Mouse (Mus musculus): ENCODE results near the gene Set.

The Set gene

DNA sequence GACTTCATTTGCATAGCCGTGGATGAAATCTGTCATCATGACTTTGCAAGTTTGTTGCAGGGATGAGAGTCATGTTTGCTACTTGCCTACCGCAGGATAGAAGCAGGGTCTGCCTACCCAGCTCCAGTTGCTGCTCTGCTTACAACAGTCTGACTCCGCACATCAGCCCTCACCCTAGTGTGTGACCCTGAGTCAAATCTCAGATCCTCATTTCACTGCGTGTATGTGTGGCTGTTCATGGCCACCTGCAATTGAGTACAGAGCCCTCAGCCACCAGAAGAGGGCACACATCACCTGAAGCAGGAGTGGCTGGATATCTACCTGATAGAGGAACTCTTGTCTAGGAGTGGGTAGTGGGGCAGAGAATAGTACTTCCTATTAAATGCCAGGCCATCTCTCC, 30.1 kb downstream of the Set start:
- in situ Hi-C loops (cut with MboI, MseI): no loop called here

DNA sequence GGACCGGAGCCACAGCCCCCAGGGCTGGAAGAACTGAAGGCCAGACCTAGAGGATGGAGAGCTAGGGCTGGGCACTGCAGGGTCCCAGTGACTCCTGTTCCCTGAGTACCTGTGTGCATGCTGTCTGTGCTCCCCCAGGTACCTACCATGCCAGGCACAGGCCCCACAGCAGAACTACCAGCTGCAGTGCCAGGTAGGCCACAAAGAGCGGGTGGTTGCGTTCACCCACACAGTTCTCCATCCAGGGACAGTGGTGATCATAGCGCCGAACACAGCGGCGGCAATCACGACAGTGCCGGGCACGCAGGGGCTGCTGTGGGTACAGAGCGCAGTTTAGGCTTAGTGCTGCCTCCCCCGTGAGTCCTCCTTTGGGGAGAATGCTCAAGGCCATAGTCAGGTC, 34.3 kb downstream of the Set start:
- in situ Hi-C loops (cut with MboI, MseI): no loop called here

DNA sequence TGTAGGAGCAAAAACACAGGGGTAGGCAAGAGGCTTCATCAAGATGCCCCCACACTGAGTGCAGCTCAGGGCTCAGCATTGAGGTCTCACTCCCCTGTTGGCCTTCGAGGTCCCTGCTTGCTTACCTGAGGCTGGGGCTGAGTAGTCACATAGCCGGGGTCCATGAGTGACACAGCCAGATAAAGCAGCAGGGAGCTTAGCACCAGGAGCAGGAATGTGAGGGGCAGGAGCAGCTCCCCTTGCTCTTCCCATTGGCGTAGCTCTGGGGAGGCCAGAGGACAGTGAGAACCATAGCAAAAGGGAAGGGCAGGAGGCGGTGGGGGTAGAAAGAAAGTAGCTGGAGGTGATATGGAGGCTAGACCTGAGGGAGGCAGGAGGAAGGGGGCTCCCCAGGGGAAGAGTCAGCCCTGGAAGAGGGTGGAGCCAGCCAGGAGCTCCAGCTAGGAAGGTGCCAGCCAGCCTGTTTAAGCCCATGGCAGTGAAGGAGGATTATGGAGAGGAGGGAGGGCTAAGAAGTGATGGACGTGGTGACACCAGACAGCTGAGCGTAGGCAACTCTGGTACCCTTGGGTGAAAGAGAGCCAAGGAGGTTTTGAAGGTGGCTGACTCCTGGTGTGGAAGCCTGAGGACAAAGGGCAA, 35.2 kb downstream of the Set start:
- in situ Hi-C loops (cut with MboI, MseI): no loop called here

DNA sequence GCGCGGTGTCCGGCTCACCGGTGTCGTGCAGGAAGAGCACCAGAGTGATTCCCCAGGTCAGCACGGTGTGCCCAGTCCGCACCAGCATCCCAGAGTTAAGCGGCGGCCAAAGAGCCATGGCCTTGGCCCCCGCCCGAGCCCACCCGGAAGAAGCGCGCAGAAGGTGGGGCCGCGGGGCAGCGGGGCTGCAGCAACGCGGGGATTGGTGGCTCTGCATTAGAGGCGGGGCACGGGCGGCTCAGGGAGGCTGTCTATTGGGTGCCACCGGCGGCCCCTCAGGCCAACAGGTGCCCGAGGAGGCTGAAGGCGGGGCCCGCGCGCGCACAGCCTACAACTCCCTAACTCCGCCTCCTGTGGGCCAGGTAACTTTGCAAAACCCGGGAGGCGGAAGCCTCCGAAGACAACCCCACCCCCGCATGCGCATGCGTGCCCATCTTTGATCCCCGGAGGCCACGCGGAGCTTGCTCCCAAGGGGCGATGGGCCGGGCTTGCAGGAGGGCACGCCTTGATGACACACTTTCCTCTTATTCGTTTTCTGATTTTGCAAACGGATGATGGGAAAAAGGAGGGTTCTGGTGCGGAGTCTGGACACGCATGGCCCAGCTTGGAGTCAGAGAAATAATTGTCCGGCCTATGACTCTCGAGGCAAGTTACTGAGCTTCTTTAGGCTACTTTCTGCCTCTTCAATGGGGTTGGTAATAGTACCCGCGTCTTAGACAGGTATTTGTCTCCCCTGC, 36.5 kb downstream of the Set start, which contains the start of gene Zdhhc12:
Gene Zdhhc12, minus strand, starts transcription at position 178 of the 737 bp plus-strand sequence.
- in situ Hi-C loops (cut with MboI, MseI): no loop called here

DNA sequence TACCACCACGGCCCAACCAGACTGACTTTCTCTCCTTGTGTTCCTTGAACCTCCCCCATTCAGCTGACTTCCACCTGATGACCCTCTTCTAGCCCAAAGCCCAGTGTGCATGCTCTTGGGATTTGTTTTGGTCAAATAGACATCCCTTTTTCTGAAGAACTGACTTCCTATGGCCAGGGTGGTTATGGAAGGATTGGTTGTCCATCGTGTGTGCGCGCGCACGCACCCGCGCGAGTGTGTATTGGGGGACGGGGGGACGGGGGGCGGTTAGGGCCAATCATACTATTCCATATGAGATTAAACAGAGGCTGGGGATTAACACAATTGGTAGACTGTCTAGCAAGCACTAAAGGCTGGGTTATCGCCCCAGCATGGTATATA, 37.0 kb downstream of the Set start:
- in situ Hi-C loops (cut with MboI, MseI): no loop called here

DNA sequence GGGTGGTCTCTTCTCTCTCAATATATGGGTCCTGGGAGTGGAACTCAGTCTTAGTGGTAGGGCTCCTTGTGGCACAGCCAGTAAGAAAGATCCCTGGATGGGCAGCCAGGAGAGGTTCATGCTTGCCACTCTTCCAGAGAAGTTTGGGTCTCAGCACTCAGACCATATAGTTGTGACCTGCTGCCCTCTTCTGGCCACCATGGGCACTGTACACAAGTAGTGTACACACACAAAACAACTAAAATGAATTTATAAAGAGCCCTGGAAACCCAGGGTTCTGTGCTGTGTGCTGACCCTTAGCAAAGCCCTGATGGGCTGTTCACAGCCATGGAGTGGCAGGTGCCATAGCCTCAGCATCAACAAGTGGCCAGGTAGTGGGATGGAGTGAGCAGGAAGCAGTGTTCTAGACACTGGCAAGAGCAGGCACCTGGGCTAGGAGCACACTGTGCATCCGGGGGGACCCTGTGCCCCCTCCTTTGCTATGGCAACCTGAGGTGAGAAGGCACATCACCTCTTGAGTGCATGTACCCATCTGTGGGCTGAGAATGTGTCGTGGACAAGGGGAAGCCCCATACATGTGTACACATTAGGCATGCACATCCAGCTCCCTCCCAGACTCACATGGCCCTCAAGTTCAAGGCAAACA, 38.8 kb downstream of the Set start:
- in situ Hi-C loops (cut with MboI, MseI): loop anchor here (5.0 kb wide), 1 partner anchor 49 kb away; the partner anchor contains the start of gene Wdr34

DNA sequence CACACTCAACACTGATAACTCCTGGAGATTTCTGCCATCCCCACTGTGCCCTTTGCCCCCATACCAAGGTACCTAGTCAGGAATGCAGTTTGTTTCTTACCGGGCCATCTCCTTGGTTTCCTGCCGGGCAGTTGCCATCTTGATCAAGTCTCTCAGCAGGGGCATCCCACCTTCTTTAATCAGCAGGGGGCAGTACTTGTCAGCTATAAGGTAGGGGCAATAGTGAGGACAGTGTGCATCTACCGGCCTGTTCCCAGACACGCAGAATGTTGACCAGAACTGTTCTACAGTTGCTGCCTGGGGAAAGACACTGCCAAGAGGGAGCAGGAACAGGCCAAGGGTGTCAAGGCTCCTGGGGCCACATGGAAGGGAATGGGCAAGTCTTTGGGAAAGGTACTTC, 43.0 kb downstream of the Set start:
- in situ Hi-C loops (cut with MboI, MseI): no loop called here

DNA sequence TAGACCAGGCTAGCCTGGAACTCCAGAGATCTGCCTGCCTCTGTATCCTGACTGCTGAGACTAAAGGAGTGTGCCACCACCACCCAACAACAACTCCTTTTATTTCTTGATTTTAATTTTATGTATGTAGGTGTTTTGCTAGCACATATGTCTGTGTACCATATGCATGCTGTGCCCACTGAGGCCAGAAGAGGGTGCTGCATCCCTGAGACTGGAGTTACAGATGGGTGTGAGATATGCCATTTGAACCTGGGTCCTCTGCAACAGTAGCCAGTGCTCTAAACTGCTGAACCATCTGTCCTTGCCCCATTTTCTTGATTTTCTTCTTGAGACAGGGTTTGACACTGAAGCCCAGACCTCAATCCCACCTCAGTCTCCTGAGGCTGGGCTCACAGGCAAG, 49.2 kb downstream of the Set start:
- in situ Hi-C loops (cut with MboI, MseI): loop anchor here (5.0 kb wide), 1 partner anchor 56 kb away; no protein-coding TSS in a partner anchor

DNA sequence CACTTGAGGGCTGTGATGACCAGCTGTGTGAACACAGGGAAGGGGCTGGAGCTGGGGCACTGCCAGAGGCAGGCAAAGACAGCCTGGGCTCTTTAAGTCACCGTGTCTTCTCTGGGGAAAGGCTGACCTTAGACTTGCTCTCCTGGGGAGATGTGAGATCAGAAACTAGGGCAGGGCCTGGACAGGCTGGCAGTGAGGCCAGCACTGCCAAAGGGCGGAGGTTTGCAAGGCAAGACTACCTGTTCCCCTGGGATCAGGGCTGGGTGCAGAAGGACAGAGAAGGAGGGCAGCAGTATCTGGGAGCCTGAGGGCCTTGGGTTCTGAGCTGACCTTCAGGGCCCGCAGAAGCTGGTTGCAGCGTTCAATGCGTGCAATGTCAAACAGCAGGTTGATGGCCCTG, 50.5 kb downstream of the Set start:
- in situ Hi-C loops (cut with MboI, MseI): loop anchor here (5.0 kb wide), 1 partner anchor 55 kb away; no protein-coding TSS in a partner anchor

DNA sequence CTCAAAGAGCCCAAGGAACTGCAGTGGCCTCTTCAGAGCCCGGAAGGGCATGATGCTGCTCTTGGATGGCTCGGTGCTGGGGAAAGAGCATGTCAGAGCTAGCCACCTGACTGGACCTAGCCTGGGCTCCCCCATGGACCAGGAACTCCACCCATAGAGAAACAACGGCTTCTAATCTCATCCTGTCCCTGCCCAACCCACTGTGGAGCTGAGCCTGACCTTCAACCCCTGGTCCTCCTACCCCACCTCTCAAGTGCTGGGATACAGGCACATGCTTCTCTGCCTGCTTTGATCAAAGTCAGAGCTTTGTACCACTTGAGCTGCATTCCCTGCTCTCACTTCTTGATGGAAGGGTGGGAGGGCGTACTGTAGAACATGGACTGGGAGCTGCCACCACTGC, 51.1 kb downstream of the Set start:
- in situ Hi-C loops (cut with MboI, MseI): loop anchor here (5.0 kb wide), 1 partner anchor 54 kb away; no protein-coding TSS in a partner anchor

DNA sequence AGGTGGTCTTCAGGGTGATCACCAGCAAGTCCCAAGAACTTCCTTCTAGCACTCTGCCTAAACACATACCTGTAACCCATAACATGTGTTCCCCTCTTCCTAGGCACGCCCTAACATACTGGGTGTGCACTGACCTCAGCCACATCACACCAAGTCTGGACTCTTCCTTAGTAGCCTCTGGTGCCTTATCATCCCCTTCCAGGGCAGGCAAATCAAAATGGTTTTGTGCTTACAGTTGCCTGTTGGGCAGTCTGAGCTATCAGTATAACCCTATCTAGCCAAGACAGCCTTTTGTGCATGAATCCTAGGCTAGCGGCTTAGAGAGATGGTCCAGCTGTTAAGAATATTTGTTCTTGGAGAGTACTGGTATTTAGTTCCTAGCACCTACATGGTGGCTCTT, 54.3 kb downstream of the Set start:
- in situ Hi-C loops (cut with MboI, MseI): no loop called here

DNA sequence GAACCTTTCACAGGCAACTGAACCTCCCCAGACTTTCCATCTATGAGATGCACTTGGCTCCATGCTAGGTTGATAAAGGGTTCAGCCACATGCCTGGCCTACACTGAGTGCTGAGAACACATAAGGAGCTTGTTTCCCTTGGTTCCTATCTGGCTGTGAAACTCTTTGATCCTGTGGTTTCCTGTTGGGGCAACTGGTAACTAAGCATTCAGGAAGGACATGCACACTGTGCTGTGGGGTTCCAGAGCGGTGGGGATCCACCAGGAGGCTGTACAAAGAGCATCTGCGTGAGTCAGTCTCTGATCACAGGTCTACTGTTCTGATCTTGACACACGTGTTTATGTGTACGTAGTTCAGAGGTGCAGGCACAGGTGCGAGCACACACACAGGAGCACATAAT, 55.4 kb downstream of the Set start:
- in situ Hi-C loops (cut with MboI, MseI): no loop called here

DNA sequence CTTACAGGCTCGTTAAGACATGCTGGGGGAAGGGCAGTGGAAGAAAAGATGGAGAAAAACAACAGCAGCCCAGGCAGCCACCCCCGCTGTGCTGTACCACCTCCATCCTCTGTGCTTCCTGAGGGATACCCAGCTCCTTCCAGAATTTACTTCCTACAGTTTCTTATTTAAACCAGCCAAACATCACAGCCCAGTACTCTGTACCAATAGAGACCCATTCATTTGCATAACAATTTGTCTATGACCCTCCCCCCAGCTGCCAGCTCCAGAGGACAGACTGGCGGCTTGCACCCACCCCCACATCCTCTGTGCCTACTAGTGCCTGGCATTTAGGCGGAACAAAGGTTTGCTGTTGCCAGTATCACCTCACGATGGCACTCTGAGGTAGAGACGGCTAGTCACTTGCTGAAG, 62.5 kb downstream of the Set start:
- in situ Hi-C loops (cut with MboI, MseI): loop anchor here (5.0 kb wide), 1 partner anchor 42 kb away; the partner anchor contains the start of gene Pkn3

DNA sequence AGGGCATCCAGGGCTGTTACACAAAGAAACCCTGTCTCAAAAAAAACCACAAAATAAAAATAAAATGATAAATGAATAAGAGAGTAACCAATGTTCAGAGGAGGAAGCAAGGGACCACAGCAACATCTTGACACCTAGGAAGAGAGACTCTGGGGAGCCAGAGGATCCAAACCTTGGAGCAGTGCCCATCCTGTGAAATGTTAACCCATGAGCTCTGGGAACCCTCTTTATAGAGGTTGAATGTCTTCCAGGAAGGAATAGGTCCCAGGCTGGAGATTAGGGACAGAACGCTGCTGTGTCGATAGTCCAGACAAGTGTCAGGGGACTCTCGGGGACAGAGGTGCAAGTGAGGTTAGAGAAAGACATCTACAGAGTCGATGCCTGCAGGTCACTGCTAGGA, 63.1 kb downstream of the Set start:
- in situ Hi-C loops (cut with MboI, MseI): loop anchor here (5.0 kb wide), 1 partner anchor 43 kb away; the partner anchor contains the start of gene Pkn3

Data from T-helper 2 cell (primary cell).